14 mouse cellular contexts compared by ENCODE assay signal in genomic region chr4:140285726-140286316, GRCm38 (mm10). TPM values are rescaled to one million over a fixed set of nuclear protein-coding genes. Genes with fewer than 3 reads are reported as not detected.
DNase-seq lines count a peak whose midpoint lies in the region; ATAC-seq and TF ChIP-seq lines count a peak whose summit lies in the region.
"Had no signal": no experiment of that assay in that cellular context is flagged by ENCODE, and none has a peak within 500 bp of the region (broad histone marks: within the 10 kb centered on the region; RNA-seq: fewer than 3 reads in every experiment).

No protein-coding gene starts in this region.

- peak; percentile 19 to 59 for DNase-seq in layer of hippocampus, adult 2 months (ENCODE audit: low spot score in 2 of 2)
- DNase-seq in layer of hippocampus, adult 9-10 months (ENCODE audit: low spot score): no peak
- peak; percentile 47 for DNase-seq in left cerebral cortex, postnatal 4 days
- peak; percentile 32 for DNase-seq in right cerebral cortex, postnatal 4 days
- DNase-seq in urinary bladder, postnatal 14 days (ENCODE audit: low spot score): no peak
- no peak for DNase-seq in urinary bladder, adult 2 months (ENCODE audit: low spot score)
- DNase-seq: heart, adult 11 months; heart, postnatal 4 days; kidney, postnatal 4 days; liver, embryonic 13.5 days; thymus, postnatal 25 days had no signal

- 46% methylated on average over 5 of the region's 5 CpGs for WGBS in hindbrain, embryonic 16.5 days

- peak; percentile 87 for ATAC-seq in hindbrain, embryonic 16.5 days

- TF ChIP-seq CTCF in layer of hippocampus, adult 2 months (conservative IDR thresholded peaks at IDR 0.05): no peak

- no peaks in the 10 kb centered on the region for H3K27me3 ChIP-seq in hindbrain, embryonic 16.5 days (replicated peaks; ENCODE audit: control insufficient read depth, insufficient read depth, low read length)
- H3K27me3 ChIP-seq: liver, embryonic 13.5 days had no signal

- intact Hi-C loops in left cerebral cortex, postnatal 4 days (cut with DNase I): no loop called here

- peaks cover 7% of the 10 kb centered on the region for H3K4me1 ChIP-seq in hindbrain, embryonic 16.5 days (ENCODE audit: control insufficient read depth, insufficient read depth, low read depth, low read length)
- H3K4me1 ChIP-seq: liver, embryonic 13.5 days had no signal

- H3K9ac ChIP-seq in hindbrain, embryonic 16.5 days (ENCODE audit: low read depth, low read length): no peak overlapping the region
- H3K9ac ChIP-seq: liver, embryonic 13.5 days had no signal

- no peaks in the 10 kb centered on the region for H3K9me3 ChIP-seq in hindbrain, embryonic 16.5 days (ENCODE audit: control insufficient read depth, low read length)

- no peak overlapping the region for H3K4me2 ChIP-seq in hindbrain, embryonic 16.5 days (ENCODE audit: low read length)
- H3K4me2 ChIP-seq: liver, embryonic 13.5 days had no signal

- no peaks in the 10 kb centered on the region for H3K36me3 ChIP-seq in hindbrain, embryonic 16.5 days (ENCODE audit: control insufficient read depth, insufficient read depth, low read length)
- H3K36me3 ChIP-seq: liver, embryonic 13.5 days had no signal

- H3K4me3 ChIP-seq in layer of hippocampus, adult 2 months: no peak overlapping the region
- no peak overlapping the region for H3K4me3 ChIP-seq in hindbrain, embryonic 16.5 days (ENCODE audit: low read length)
- H3K4me3 ChIP-seq: liver, embryonic 13.5 days had no signal

- peak overlapping the region; percentile 61; the same call in 1 of the 2 replicates for H3K27ac ChIP-seq in layer of hippocampus, adult 2 months
- peak overlapping the region; percentile 13; the same call in 1 of the 2 replicates for H3K27ac ChIP-seq in hindbrain, embryonic 16.5 days (ENCODE audit: low read depth, low read length)
- H3K27ac ChIP-seq: liver, embryonic 13.5 days had no signal

RNA-seq across cellular contexts. Expression of gene Igsf21, which starts 39.2 kb away (rescaled TPM):
- 10 to 100 TPM; 39.1 to 41.4 TPM for total RNA-seq in layer of hippocampus, adult 2 months (2021)
- 102 and 109 TPM in 2 replicates for polyA plus RNA-seq in hindbrain, embryonic 16.5 days (2015; fragmentation: Nextera tagmentation; extraction: Ambion mirVana)
- total RNA-seq in left cerebral cortex, postnatal 4 days (2021): 100 to 1,000 TPM; 104 to 114 TPM
- 0.26 and 0.65 TPM in 2 replicates for polyA plus RNA-seq in urinary bladder, adult 2 months (2012; rRNA removed)
- total RNA-seq: common myeloid progenitor, adult 5-6 weeks; megakaryocyte progenitor cell, adult 5-6 weeks had no signal

Comparison
In these comparisons a context has a peak if more than half of its experiments do, and no peak if none do; other contexts are left out.
1. DNase-seq: peak in layer of hippocampus, adult 2 months (2 of 2), left cerebral cortex, postnatal 4 days (single experiment) and right cerebral cortex, postnatal 4 days (single experiment); none in layer of hippocampus, adult 9-10 months (single experiment), urinary bladder, postnatal 14 days (single experiment) and urinary bladder, adult 2 months (single experiment).